Mouse (Mus musculus): Measurements from ENCODE around the gene Uhrf1.

GRCm38 (mm10) chr17:56345364-56345763 is 42.2 kb downstream of the Uhrf1 start:
- no peak for TF ChIP-seq CTCF (IDR thresholded peaks at IDR 0.05)
- no peak for TF ChIP-seq EP300 (IDR thresholded peaks at IDR 0.05)

Measured in lung, postnatal 0 days (tissue).